Mouse (Mus musculus) embryonic stem cell, embryonic (primary cell): Measurements from ENCODE around the gene Cep19.
"Not testable (repeated sequence)": the region's sequence is repeated elsewhere in the genome, so short reads cannot be mapped to it uniquely, and the experiment has no call there.

Experiments used
- CTCF ChIA-PET, 4 experiments: fragments of 300-600 bp in 2 of 4; fragments of 350-600 bp in 2 of 4; sonication (Branson Sonifier 250); formaldehyde crosslinking; loops; one replicate each; lab custom pipeline; 2022; ENCODE audit warnings: inconsistent platforms in 2 of 4; lab: Charles Lee
- POLR2A ChIA-PET, 4 experiments: fragments of 300-600 bp in 2 of 4; fragments of 350-600 bp in 2 of 4; sonication (Branson Sonifier 250); formaldehyde crosslinking; loops; one replicate each; lab custom pipeline; 2022; ENCODE audit warnings: antibody characterized with exemption in 4 of 4, inconsistent platforms in 1 of 4; lab: Charles Lee

Gene Cep19

GRCm38 (mm10) chr16:32091466-32091865 is 8.1 kb upstream of the Cep19 start:
- POLR2A ChIA-PET: interaction anchor here in 3 of 4 experiments (0.5 to 2.2 kb wide), 13 partner anchors 12 to 517 kb away, joined by 3 to 11 read pairs (median 4); partner anchors contain the start of genes Pak2 (in 3 of the 3), Senp5 (in 1 of the 3), Tfrc (in 1 of the 3) and Ubxn7 (in 1 of the 3)
- CTCF ChIA-PET: interaction anchor here in 1 of 4 experiments (1.0 kb wide), 1 partner anchor 388 kb away, joined by 4 read pairs; no protein-coding TSS in a partner anchor

GRCm38 (mm10) chr16:32097757-32098156 is 1.8 kb upstream of the Cep19 start:
- POLR2A ChIA-PET: interaction anchor here in 2 of 4 experiments (0.7 to 1.1 kb wide), 3 partner anchors 19 to 433 kb away, joined by 3 to 5 read pairs (median 3); partner anchors contain the start of gene Pak2 (in 1 of the 2)
- CTCF ChIA-PET: not testable (repeated sequence)

GRCm38 (mm10) chr16:32098897-32099637 is 533 bp upstream of the Cep19 start:
- ChIA-PET POLR2A (interaction anchor here in 3 of 4 experiments (0.6 to 2.6 kb wide), 32 partner anchors 8 to 1042 kb away, joined by 3 to 14 read pairs (median 4); partner anchors contain the start of genes Pak2 (in 1 of the 3), Senp5 (in 1 of the 3) and Ubxn7 (in 1 of the 3)), CTCF (interaction anchor here in 3 of 4 experiments (0.5 to 1.0 kb wide), 3 partner anchors 9 to 470 kb away, joined by 3 to 4 read pairs (median 4); no protein-coding TSS in a partner anchor)

- ChIA-PET POLR2A (interaction anchor here in 2 of 4 experiments (0.7 to 1.1 kb wide), 2 partner anchors 11 to 25 kb away, joined by 3 read pairs; no protein-coding TSS in a partner anchor), CTCF (no interaction called here)
Measured at GRCm38 (mm10) chr16:32102295-32102694, 2.7 kb downstream of the Cep19 start.

- CTCF ChIA-PET: interaction anchor here in 2 of 4 experiments (0.5 to 1.9 kb wide), 3 partner anchors 10 to 531 kb away, joined by 3 to 7 read pairs (median 3); no protein-coding TSS in a partner anchor
- POLR2A ChIA-PET: interaction anchor here in 2 of 4 experiments (1.4 to 1.7 kb wide), 2 partner anchors 19 to 140 kb away, joined by 3 read pairs; no protein-coding TSS in a partner anchor
Measured at GRCm38 (mm10) chr16:32105698-32106097, 6.1 kb downstream of the Cep19 start.

GRCm38 (mm10) chr16:32107342-32108045 is 7.9 kb downstream of the Cep19 start:
- POLR2A ChIA-PET: interaction anchor here in 2 of 4 experiments (0.9 to 1.6 kb wide), 4 partner anchors 8 to 166 kb away, joined by 3 to 8 read pairs (median 4); partner anchors contain the start of genes Cep19 (in 1 of the 2), Pigx (in 1 of the 2) and Senp5 (in 1 of the 2)
- CTCF ChIA-PET: interaction anchor here in 2 of 4 experiments (0.8 to 1.7 kb wide), 4 partner anchors 8 to 164 kb away, joined by 4 to 8 read pairs (median 5); partner anchors contain the start of genes Cep19 (in 1 of the 2) and Pigx (in 1 of the 2)

- POLR2A ChIA-PET: interaction anchor here in 2 of 4 experiments (0.6 to 1.6 kb wide), 5 partner anchors 9 to 165 kb away, joined by 3 to 8 read pairs (median 4); partner anchors contain the start of genes Cep19 (in 1 of the 2), Pigx (in 1 of the 2) and Senp5 (in 1 of the 2)
- CTCF ChIA-PET: interaction anchor here in 2 of 4 experiments (0.7 to 1.7 kb wide), 5 partner anchors 8 to 164 kb away, joined by 4 to 8 read pairs (median 4); partner anchors contain the start of genes Cep19 (in 1 of the 2) and Pigx (in 1 of the 2)
Measured at GRCm38 (mm10) chr16:32108170-32108569, 8.6 kb downstream of the Cep19 start.

- POLR2A ChIA-PET: interaction anchor here in 2 of 4 experiments (0.6 to 1.4 kb wide), 4 partner anchors 9 to 165 kb away, joined by 3 to 5 read pairs (median 4); partner anchors contain the start of genes Cep19 (in 1 of the 2), Pigx (in 1 of the 2) and Senp5 (in 1 of the 2)
- CTCF ChIA-PET: interaction anchor here in 2 of 4 experiments (0.5 to 1.7 kb wide), 7 partner anchors 9 to 165 kb away, joined by 4 to 8 read pairs (median 4); partner anchors contain the start of genes Cep19 (in 1 of the 2) and Pigx (in 1 of the 2)
Measured at GRCm38 (mm10) chr16:32108578-32108977, 9.0 kb downstream of the Cep19 start.

GRCm38 (mm10) chr16:32110951-32111699 is 11.5 kb downstream of the Cep19 start:
- ChIA-PET CTCF (interaction anchor here (0.5 to 2.5 kb wide), 16 partner anchors 11 to 989 kb away, joined by 3 to 16 read pairs (median 4); partner anchors contain the start of genes Cep19 (in 1 of the 4) and Pigx (in 1 of the 4)), POLR2A (interaction anchor here in 3 of 4 experiments (0.6 to 6.5 kb wide), 13 partner anchors 11 to 796 kb away, joined by 3 to 103 read pairs (median 5); partner anchors contain the start of genes Cep19 (in 3 of the 3), Pigx (in 3 of the 3), Fbxo45 (in 1 of the 3) and Wdr53 (in 1 of the 3))

GRCm38 (mm10) chr16:32113541-32114218 is 14.1 kb downstream of the Cep19 start:
- POLR2A ChIA-PET: interaction anchor here (0.6 to 6.5 kb wide), 41 partner anchors 10 to 823 kb away, joined by 3 to 103 read pairs (median 4); partner anchors contain the start of genes Cep19 (in 2 of the 4), Pak2 (in 2 of the 4), Pigx (in 2 of the 4) and Fbxo45 (in 1 of the 4)
- CTCF ChIA-PET: interaction anchor here in 3 of 4 experiments (0.5 to 1.9 kb wide), 11 partner anchors 12 to 708 kb away, joined by 3 to 10 read pairs (median 5); no protein-coding TSS in a partner anchor

GRCm38 (mm10) chr16:32114406-32114805 is 14.8 kb downstream of the Cep19 start:
- POLR2A ChIA-PET: interaction anchor here (0.6 to 6.5 kb wide), 28 partner anchors 9 to 556 kb away, joined by 3 to 103 read pairs (median 4); partner anchors contain the start of genes Cep19 (in 2 of the 4), Pak2 (in 2 of the 4), Pigx (in 2 of the 4) and Fbxo45 (in 1 of the 4)
- CTCF ChIA-PET: interaction anchor here in 3 of 4 experiments (0.5 to 1.9 kb wide), 8 partner anchors 10 to 707 kb away, joined by 3 to 10 read pairs (median 5); no protein-coding TSS in a partner anchor

- ChIA-PET CTCF (interaction anchor here (0.7 to 1.8 kb wide), 5 partner anchors 9 to 606 kb away, joined by 4 to 10 read pairs (median 7); no protein-coding TSS in a partner anchor), POLR2A (interaction anchor here in 3 of 4 experiments (1.0 to 6.5 kb wide), 7 partner anchors 11 to 112 kb away, joined by 3 to 103 read pairs (median 5); no protein-coding TSS in a partner anchor)
Measured at GRCm38 (mm10) chr16:32114968-32115695, 15.5 kb downstream of the Cep19 start.

GRCm38 (mm10) chr16:32115781-32116180 is 16.2 kb downstream of the Cep19 start:
- POLR2A ChIA-PET: interaction anchor here in 3 of 4 experiments (0.8 to 6.5 kb wide), 10 partner anchors 10 to 400 kb away, joined by 3 to 103 read pairs (median 3); partner anchors contain the start of gene Senp5 (in 1 of the 3)
- CTCF ChIA-PET: interaction anchor here in 3 of 4 experiments (1.0 to 1.6 kb wide), 9 partner anchors 10 to 384 kb away, joined by 3 to 7 read pairs (median 4); no protein-coding TSS in a partner anchor

GRCm38 (mm10) chr16:32116186-32116585 is 16.6 kb downstream of the Cep19 start:
- CTCF ChIA-PET: interaction anchor here in 3 of 4 experiments (1.0 to 1.6 kb wide), 9 partner anchors 9 to 383 kb away, joined by 3 to 7 read pairs (median 4); no protein-coding TSS in a partner anchor
- POLR2A ChIA-PET: interaction anchor here in 3 of 4 experiments (0.5 to 6.5 kb wide), 12 partner anchors 9 to 400 kb away, joined by 3 to 103 read pairs (median 3); partner anchors contain the start of gene Senp5 (in 1 of the 3)
